Mouse (Mus musculus): ENCODE measurements around the gene Pisd. TPM values are rescaled to one million over a fixed set of nuclear protein-coding genes. Genes with fewer than 3 reads are reported as not detected.

Pisd gene
- polyA plus RNA-seq, 1 experiment from 2014 or later = 76.6 TPM

DNA sequence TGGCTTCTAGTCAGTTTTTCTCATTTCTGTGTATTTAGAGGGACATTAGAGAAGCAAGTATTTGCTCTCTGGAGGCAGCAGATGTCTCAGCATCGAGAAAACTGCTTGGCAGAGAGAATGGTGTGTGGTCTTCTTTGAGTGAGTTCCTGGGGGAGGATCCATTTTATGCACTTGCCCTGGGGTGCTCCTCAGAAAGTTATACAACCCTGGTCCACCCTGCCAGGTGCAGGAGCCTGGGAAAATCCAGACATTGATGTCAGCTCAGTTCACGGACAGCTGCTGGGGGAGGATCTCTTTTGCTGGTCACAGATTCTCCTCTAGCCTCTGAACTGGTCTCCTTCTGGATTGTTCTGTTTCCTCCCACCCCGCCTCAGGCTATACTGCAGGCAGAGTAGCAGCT lies 64.1 kb downstream of the Pisd start:
- Histone ChIP-seq H3K27ac (no peak overlapping the region), H3K27me3 (no peaks in the 10 kb centered on the region), H3K4me3 (no peak overlapping the region), H3K4me2 (no peak overlapping the region), H3K9ac (no peak overlapping the region), H3K36me3 (ENCODE audit: poor library complexity, severe bottlenecking) (no peaks in the 10 kb centered on the region), H3K4me1 (no peaks in the 10 kb centered on the region), H3K9me3 (replicated peaks) (no peaks in the 10 kb centered on the region)
- 76% methylated on average over 3 of the region's 3 CpGs for WGBS
- no peak for ATAC-seq

GRCm38 (mm10) chr5:32720416-32720815 lies 65.0 kb downstream of the Pisd start:
- Histone ChIP-seq H3K9ac (no peak overlapping the region), H3K27me3 (no peaks in the 10 kb centered on the region), H3K9me3 (replicated peaks) (no peaks in the 10 kb centered on the region), H3K4me3 (no peak overlapping the region), H3K4me1 (no peaks in the 10 kb centered on the region), H3K4me2 (no peak overlapping the region), H3K36me3 (ENCODE audit: poor library complexity, severe bottlenecking) (no peaks in the 10 kb centered on the region), H3K27ac (no peak overlapping the region)
- WGBS = 89% methylated on average over 9 of the region's 9 CpGs
- no peak for ATAC-seq

DNA sequence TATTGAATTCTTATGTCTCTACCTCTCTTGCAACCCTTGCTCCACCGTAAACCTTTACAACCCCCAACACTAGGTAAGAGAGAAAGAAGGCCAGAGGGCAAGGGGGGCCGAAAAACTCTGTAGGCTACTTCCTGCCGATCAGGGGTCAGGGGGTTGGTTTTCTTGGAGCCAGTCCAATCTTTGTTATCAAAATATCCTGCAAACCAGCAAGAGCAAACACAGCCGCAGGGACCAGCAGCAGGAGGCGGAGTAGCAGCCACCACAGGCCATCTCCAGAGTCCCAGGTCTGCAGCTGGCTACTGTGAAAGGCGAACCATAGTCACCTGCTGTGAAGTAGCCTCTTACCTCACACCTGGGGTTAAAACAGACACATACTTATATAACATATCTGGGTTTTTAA lies 66.5 kb downstream of the Pisd start:
- ATAC-seq = no peak
- Histone ChIP-seq H3K36me3 (ENCODE audit: poor library complexity, severe bottlenecking) (no peaks in the 10 kb centered on the region), H3K27ac (no peak overlapping the region), H3K4me3 (no peak overlapping the region), H3K4me1 (no peaks in the 10 kb centered on the region), H3K4me2 (no peak overlapping the region), H3K9ac (no peak overlapping the region), H3K27me3 (no peaks in the 10 kb centered on the region), H3K9me3 (replicated peaks) (no peaks in the 10 kb centered on the region)
- 72% methylated on average over 6 of the region's 6 CpGs for WGBS

GRCm38 (mm10) chr5:32717726-32718125 lies 67.7 kb downstream of the Pisd start:
- H3K4me1 ChIP-seq = peaks cover 6% of the 10 kb centered on the region
- H3K27me3 ChIP-seq = no peaks in the 10 kb centered on the region
- WGBS = 50% methylated on average over 1 of the region's 1 CpGs
- no peak overlapping the region for H3K27ac ChIP-seq
- H3K4me2 ChIP-seq = no peak overlapping the region
- H3K9me3 ChIP-seq (replicated peaks) = no peaks in the 10 kb centered on the region
- no peak overlapping the region for H3K4me3 ChIP-seq
- no peak overlapping the region for H3K9ac ChIP-seq
- ATAC-seq = no peak
- no peaks in the 10 kb centered on the region for H3K36me3 ChIP-seq (ENCODE audit: poor library complexity, severe bottlenecking)

DNA sequence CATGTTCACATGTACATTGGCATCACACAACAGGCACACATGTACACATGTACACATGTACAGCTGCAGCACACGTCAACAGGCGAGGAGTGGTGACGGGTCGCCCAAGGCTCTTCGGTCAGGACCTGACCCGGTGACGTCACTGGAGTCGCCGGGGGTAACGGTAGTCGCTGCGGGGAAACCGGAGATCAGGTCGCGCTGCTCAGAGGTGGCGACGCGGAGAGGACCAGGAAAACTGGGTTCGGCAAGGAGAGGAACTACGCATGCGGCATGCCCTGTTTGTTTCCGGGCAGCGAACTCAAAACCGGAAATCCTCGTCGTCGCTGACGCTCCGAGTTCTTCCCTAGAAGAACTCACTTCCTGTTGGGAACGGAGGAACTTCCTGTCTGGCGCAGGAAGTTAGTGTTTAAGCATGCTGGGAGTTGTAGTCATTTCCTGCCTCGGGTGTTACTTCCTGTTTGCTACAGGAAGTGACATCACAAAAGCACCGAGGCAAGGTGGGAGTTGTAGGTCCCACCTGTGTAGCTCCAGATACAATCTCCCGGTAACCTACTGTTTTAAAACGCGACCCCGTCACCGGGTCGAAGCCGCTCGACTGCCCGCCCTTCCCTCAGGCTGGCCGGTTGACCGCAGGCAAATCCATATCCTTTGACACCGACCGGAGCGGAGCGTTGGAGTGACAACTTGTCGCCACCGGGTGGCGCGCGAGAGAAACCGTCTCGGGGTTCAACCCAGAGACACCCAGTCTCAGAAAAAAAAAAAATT lies 71.6 kb downstream of the Pisd start:
- H3K36me3 ChIP-seq (ENCODE audit: poor library complexity, severe bottlenecking) = no peaks in the 10 kb centered on the region
- no peaks in the 10 kb centered on the region for H3K9me3 ChIP-seq (replicated peaks)
- H3K27ac ChIP-seq = peak overlapping the region; percentile 84
- WGBS = 1% methylated on average over 55 of the region's 55 CpGs
- H3K9ac ChIP-seq = peak overlapping the region; percentile 70
- H3K4me3 ChIP-seq = peak overlapping the region; percentile 62
- no peaks in the 10 kb centered on the region for H3K27me3 ChIP-seq
- ATAC-seq = peak; percentile 98
- peaks cover 11% of the 10 kb centered on the region for H3K4me1 ChIP-seq
- H3K4me2 ChIP-seq = peak overlapping the region; percentile 70

- Histone ChIP-seq H3K9ac (peak overlapping the region; percentile 70), H3K27me3 (no peaks in the 10 kb centered on the region), H3K4me1 (peaks cover 11% of the 10 kb centered on the region), H3K4me3 (peak overlapping the region; percentile 62), H3K4me2 (peak overlapping the region; percentile 70), H3K9me3 (replicated peaks) (no peaks in the 10 kb centered on the region), H3K27ac (peak overlapping the region; percentile 84), H3K36me3 (ENCODE audit: poor library complexity, severe bottlenecking) (no peaks in the 10 kb centered on the region)
- WGBS = 21% methylated on average over 2 of the region's 2 CpGs
- no peak for ATAC-seq
Measured at GRCm38 (mm10) chr5:32713042-32713702, 72.3 kb downstream of the Pisd start.

GRCm38 (mm10) chr5:32712221-32713041 lies 73.0 kb downstream of the Pisd start:
- ATAC-seq = no peak

DNA sequence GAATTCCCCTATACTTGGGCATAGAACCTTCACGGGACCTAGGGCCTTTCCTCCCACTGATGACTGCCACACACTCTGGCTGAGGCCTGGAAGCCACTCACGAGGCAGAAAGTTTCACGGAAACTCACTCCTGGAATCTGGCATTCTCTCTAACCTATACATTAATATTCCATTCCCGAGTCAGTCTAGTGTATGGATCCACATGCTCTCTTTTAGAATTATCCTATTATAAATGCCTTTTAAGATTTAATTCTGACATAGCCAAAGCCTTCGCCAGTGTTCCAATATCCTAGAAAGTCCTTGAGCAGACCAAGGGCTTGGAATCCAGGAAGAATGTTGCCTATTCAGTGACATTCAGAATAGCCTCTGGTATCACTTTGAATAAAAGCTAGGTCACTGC lies 74.0 kb downstream of the Pisd start:
- no peak overlapping the region for H3K27ac ChIP-seq
- H3K9ac ChIP-seq = no peak overlapping the region
- H3K4me2 ChIP-seq = no peak overlapping the region
- no peak overlapping the region for H3K4me3 ChIP-seq
- 74% methylated on average over 5 of the region's 5 CpGs for WGBS
- ATAC-seq = no peak
- H3K36me3 ChIP-seq (ENCODE audit: poor library complexity, severe bottlenecking) = no peaks in the 10 kb centered on the region
- no peaks in the 10 kb centered on the region for H3K9me3 ChIP-seq (replicated peaks)
- H3K4me1 ChIP-seq = peaks cover 11% of the 10 kb centered on the region
- no peaks in the 10 kb centered on the region for H3K27me3 ChIP-seq

More at GRCm38 (mm10) chr5:32712221-32713041, 73.0 kb downstream of the Pisd start:
- peak overlapping the region; percentile 9; the same call in 1 of the 2 replicates for H3K9ac ChIP-seq
- no peak overlapping the region for H3K27ac ChIP-seq
- H3K4me2 ChIP-seq = peak overlapping the region; percentile 70
- H3K27me3 ChIP-seq = no peaks in the 10 kb centered on the region
- no peak overlapping the region for H3K4me3 ChIP-seq
- WGBS = 67% methylated on average over 4 of the region's 4 CpGs
- H3K4me1 ChIP-seq = peaks cover 11% of the 10 kb centered on the region
- H3K36me3 ChIP-seq (ENCODE audit: poor library complexity, severe bottlenecking) = no peaks in the 10 kb centered on the region
- H3K9me3 ChIP-seq (replicated peaks) = no peaks in the 10 kb centered on the region

GRCm38 (mm10) chr5:32706226-32706780 lies 79.1 kb downstream of the Pisd start:
- no peaks in the 10 kb centered on the region for H3K9me3 ChIP-seq (replicated peaks)
- 91% methylated on average over 2 of the region's 2 CpGs for WGBS
- H3K27ac ChIP-seq = no peak overlapping the region
- H3K4me2 ChIP-seq = no peak overlapping the region
- H3K9ac ChIP-seq = no peak overlapping the region
- H3K4me1 ChIP-seq = no peaks in the 10 kb centered on the region
- no peak for ATAC-seq
- no peak overlapping the region for H3K4me3 ChIP-seq
- no peaks in the 10 kb centered on the region for H3K27me3 ChIP-seq
- no peaks in the 10 kb centered on the region for H3K36me3 ChIP-seq (ENCODE audit: poor library complexity, severe bottlenecking)

- Histone ChIP-seq H3K27me3 (no peaks in the 10 kb centered on the region), H3K9me3 (replicated peaks) (no peaks in the 10 kb centered on the region), H3K4me2 (no peak overlapping the region), H3K27ac (no peak overlapping the region), H3K36me3 (ENCODE audit: poor library complexity, severe bottlenecking) (no peaks in the 10 kb centered on the region), H3K9ac (no peak overlapping the region), H3K4me3 (no peak overlapping the region), H3K4me1 (no peaks in the 10 kb centered on the region)
- ATAC-seq = no peak
- 80% methylated on average over 5 of the region's 5 CpGs for whole genome bisulfite sequencing
Measured at GRCm38 (mm10) chr5:32697208-32697867, 88.1 kb downstream of the Pisd start.

DNA sequence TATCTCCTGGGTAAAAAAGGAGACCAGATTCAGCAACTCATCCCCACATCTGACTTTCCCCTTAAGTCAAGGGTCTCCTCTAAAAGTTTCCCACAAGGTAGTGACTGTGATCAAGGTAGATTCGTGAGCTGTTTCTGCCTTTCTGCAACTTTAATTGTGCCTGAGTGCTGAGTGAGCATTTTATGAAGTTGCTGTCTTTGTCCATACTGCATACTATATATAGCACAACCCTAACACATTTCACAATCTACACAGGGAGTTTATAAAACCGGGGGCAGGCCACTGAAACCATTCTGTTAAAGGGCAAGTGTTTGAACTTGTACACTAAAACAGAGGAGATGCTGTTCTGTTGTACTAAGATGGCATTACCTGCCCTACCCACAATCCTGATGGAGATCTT lies 92.0 kb downstream of the Pisd start:
- no peaks in the 10 kb centered on the region for H3K36me3 ChIP-seq (ENCODE audit: poor library complexity, severe bottlenecking)
- no peak for ATAC-seq
- no peaks in the 10 kb centered on the region for H3K9me3 ChIP-seq (replicated peaks)
- H3K27ac ChIP-seq = no peak overlapping the region
- no peaks in the 10 kb centered on the region for H3K27me3 ChIP-seq
- no peaks in the 10 kb centered on the region for H3K4me1 ChIP-seq
- no peak overlapping the region for H3K9ac ChIP-seq
- WGBS = 65% methylated on average over 2 of the region's 2 CpGs
- H3K4me3 ChIP-seq = no peak overlapping the region
- no peak overlapping the region for H3K4me2 ChIP-seq
